12 mouse cellular contexts compared by ENCODE assay signal in genomic region chr7:125820233-125820632, GRCm38 (mm10).
A peak's percentile ranks its signal among the peaks of the same experiment; 100 is the strongest.
DNase-seq lines count a peak whose midpoint lies in the region; ATAC-seq and TF ChIP-seq lines count a peak whose summit lies in the region.
"Had no signal": no experiment of that assay in that cellular context is flagged by ENCODE, and none has a peak within 500 bp of the region (broad histone marks: within the 10 kb centered on the region; RNA-seq: fewer than 3 reads in every experiment).

No protein-coding gene starts in this region.

- 54% methylated on average over 2 of the region's 2 CpGs for WGBS in heart, adult 2 months
- 53% methylated on average over 2 of the region's 2 CpGs for WGBS in liver, postnatal 0 days (ENCODE audit: insufficient replicate concordance)

- no peak for ATAC-seq in liver, postnatal 0 days

- H3K79me2 ChIP-seq in heart, adult 2 months (replicated peaks; ENCODE audit: control insufficient read depth, insufficient read depth, low read length), result no peaks in the 10 kb centered on the region

- no peak for TF ChIP-seq POLR2A in heart, adult 2 months (IDR thresholded peaks at IDR 0.05; ENCODE audit: insufficient read depth, low read depth, low read length)

- peak; percentile 70 for TF ChIP-seq CTCF in heart, adult 2 months (IDR thresholded peaks at IDR 0.05)
- peak; percentile 51 for TF ChIP-seq CTCF in liver, postnatal 0 days (IDR thresholded peaks at IDR 0.05; ENCODE audit: low read depth)

- H3K4me3 ChIP-seq in heart, adult 2 months, result no peak overlapping the region
- no peak overlapping the region for H3K4me3 ChIP-seq in liver, postnatal 0 days (ENCODE audit: low read depth, low read length)
- H3K4me3 ChIP-seq: erythroblast, embryonic 14.5 days; limb, embryonic 13.5 days had no signal

- H3K27ac ChIP-seq in heart, adult 2 months, result no peak overlapping the region
- H3K27ac ChIP-seq in liver, postnatal 0 days (ENCODE audit: low read depth), result no peak overlapping the region
- H3K27ac ChIP-seq: limb, embryonic 13.5 days had no signal

- H3K9ac ChIP-seq in heart, adult 2 months (ENCODE audit: low read depth, low read length), result no peak overlapping the region
- H3K9ac ChIP-seq in liver, postnatal 0 days (replicated peaks), result no peak overlapping the region
- H3K9ac ChIP-seq: limb, embryonic 13.5 days had no signal

- no peaks in the 10 kb centered on the region; the same call in 1 of the 2 replicates for H3K36me3 ChIP-seq in heart, adult 2 months (ENCODE audit: control insufficient read depth, insufficient read depth, low read length)
- 0 out of 2 replicates have a peak, but pooled peaks cover 3% of the 10 kb centered on the region for H3K36me3 ChIP-seq in liver, postnatal 0 days (replicated peaks; ENCODE audit: insufficient read depth, low read length)

- intact Hi-C loops in heart, adult 2 months (cut with DNase I), result loop anchor here (2.0 to 5.0 kb wide), 2 partner anchors 68 to 263 kb away; partner anchors contain the start of gene Gsg1l
- intact Hi-C loops in heart, postnatal 36 days (cut with DNase I), result loop anchor here (1.0 to 5.0 kb wide), 2 partner anchors 112 to 262 kb away; partner anchors contain the start of gene Gsg1l

- no peak for DNase-seq in heart, adult 2 months
- DNase-seq in heart, postnatal 36 days, result no peak
- no peak for DNase-seq in liver, postnatal 0 days
- no peak for DNase-seq in liver
- peak; percentile 40 for DNase-seq in brain, adult 2 months (ENCODE audit: low read depth, low spot score)
- peak; percentile 13 for DNase-seq in retina, postnatal 7 days (ENCODE audit: low read depth, low spot score)
- no peak for DNase-seq in thymus, postnatal 0 days (ENCODE audit: low spot score)
- DNase-seq: adrenal gland, postnatal 14 days; cerebellum, adult 18-20 months had no signal

- H3K4me1 ChIP-seq in heart, adult 2 months (ENCODE audit: control insufficient read depth, insufficient read depth, low read length), result no peaks in the 10 kb centered on the region
- H3K4me1 ChIP-seq in liver, postnatal 0 days (ENCODE audit: insufficient read depth), result no peaks in the 10 kb centered on the region

- no peak for TF ChIP-seq EP300 in heart, adult 2 months (IDR thresholded peaks at IDR 0.05; ENCODE audit: insufficient read depth, low read depth, low read length)
- TF ChIP-seq EP300 in liver, postnatal 0 days (IDR thresholded peaks at IDR 0.05; ENCODE audit: low read depth), result no peak

- H3K4me2 ChIP-seq in liver, postnatal 0 days (ENCODE audit: low read depth, low read length), result no peak overlapping the region
- H3K4me2 ChIP-seq: limb, embryonic 13.5 days had no signal

- H3K9me3 ChIP-seq in liver, postnatal 0 days (ENCODE audit: low read length), result no peaks in the 10 kb centered on the region
- H3K9me3 ChIP-seq: G1E; limb, embryonic 13.5 days had no signal

- H3K27me3 ChIP-seq in heart, adult 2 months (ENCODE audit: control insufficient read depth, insufficient read depth, low read length), result no peaks in the 10 kb centered on the region
- no peaks in the 10 kb centered on the region for H3K27me3 ChIP-seq in liver, postnatal 0 days (ENCODE audit: insufficient read depth, low read length)
- H3K27me3 ChIP-seq: limb, embryonic 13.5 days had no signal

Comparison
In these comparisons a context has a peak if more than half of its experiments do, and no peak if none do; other contexts are left out.
1. DNase-seq: peak in brain, adult 2 months (single experiment) and retina, postnatal 7 days (single experiment); none in heart, adult 2 months (0 of 2), heart, postnatal 36 days (0 of 2), liver, postnatal 0 days (single experiment), liver (single experiment) and thymus, postnatal 0 days (single experiment).